Mouse (Mus musculus) ES-E14 (cell line): Measurements from ENCODE around the gene Hist1h2bj. TPM values are rescaled to one million over a fixed set of nuclear protein-coding genes. Genes with fewer than 3 reads are reported as not detected.

Experiments used
- DNase-seq: peaks from one replicate; pipeline ENCODE4 v3.0.0-alpha.2; 2013; ENCODE audit warnings: low read depth, low spot score
- H3K27ac ChIP-seq: 2 replicates; pipeline ENCODE4 v1.5.1; 2012; ENCODE audit warnings: low read depth, mild to moderate bottlenecking, low read length, moderate library complexity, mixed read lengths; ENCODE audit not compliant: poor library complexity, insufficient read depth, severe bottlenecking
- H3K36me3 ChIP-seq: 2 replicates; pipeline ENCODE4 v1.6.1; 2012; ENCODE audit warnings: mild to moderate bottlenecking, low read length, moderate library complexity, mixed read lengths; ENCODE audit not compliant: control insufficient read depth, poor library complexity, insufficient read depth, severe bottlenecking
- H3K4me1 ChIP-seq, 2 experiments: fragments of 150-350 bp in 1 of 2; sonication (generic) in 1 of 2; 2 replicates each; pipeline ENCODE4 v1.6.1; 2012; ENCODE audit warnings: low read length in 2 of 2, mild to moderate bottlenecking in 1 of 2, mixed read lengths in 1 of 2; ENCODE audit not compliant: control insufficient read depth in 2 of 2, insufficient read depth in 2 of 2, poor library complexity in 1 of 2
- H3K4me3 ChIP-seq, 2 experiments: fragments of 150-350 bp in 1 of 2; sonication (generic) in 1 of 2; 2 replicates each; pipeline ENCODE4 v1.5.1; 2012; ENCODE audit warnings: low read length in 2 of 2, low read depth in 1 of 2, mild to moderate bottlenecking in 1 of 2, mixed read lengths in 1 of 2; ENCODE audit not compliant: insufficient read depth in 1 of 2, poor library complexity in 1 of 2, severe bottlenecking in 1 of 2
- H3K9ac ChIP-seq: 2 replicates; pipeline ENCODE4 v1.6.1; 2012; ENCODE audit warnings: low read depth, mild to moderate bottlenecking, low read length, mixed read lengths; ENCODE audit not compliant: poor library complexity, insufficient read depth, severe bottlenecking
- H3K9me3 ChIP-seq: fragments of 150-350 bp; sonication (generic); 2 replicates; pipeline ENCODE4 v1.6.1; 2012; ENCODE audit warnings: low read depth, mild to moderate bottlenecking, low read length; ENCODE audit not compliant: control insufficient read depth, insufficient read depth
- CHD2 ChIP-seq: IDR thresholded peaks from 2 replicates; pipeline ENCODE4 v1.6.1; 2014; ENCODE audit warnings: mild to moderate bottlenecking, low read depth, low read length, inconsistent platforms
- HCFC1 ChIP-seq: IDR thresholded peaks from 2 replicates; pipeline ENCODE4 v1.6.1; 2012; ENCODE audit warnings: low read length, inconsistent platforms, borderline replicate concordance; ENCODE audit not compliant: insufficient read depth
- MAFK ChIP-seq: IDR thresholded peaks from 2 replicates; pipeline ENCODE4 v1.6.1; 2014; ENCODE audit warnings: mild to moderate bottlenecking, low read depth, low read length, inconsistent platforms; ENCODE audit not compliant: insufficient read depth
- ZC3H11A ChIP-seq: IDR thresholded peaks from 2 replicates; pipeline ENCODE4 v1.6.1; 2012; ENCODE audit warnings: low read depth, mild to moderate bottlenecking, inconsistent platforms, low read length, borderline replicate concordance
- ZNF384 ChIP-seq: IDR thresholded peaks from 2 replicates; pipeline ENCODE4 v1.6.1; 2012; ENCODE audit warnings: low read depth, low read length, inconsistent platforms
- in situ Hi-C, 2 experiments: fragments of 600-800 bp; cut with MboI; formaldehyde crosslinking; loops; one replicate each; pipeline ENCODE4 v1.15.1; 2025; ENCODE audit warnings: low sequenced_read_pairs in 2 of 2, inconsistent platforms in 1 of 2; ENCODE audit not compliant: unreplicated experiment in 2 of 2
- total RNA-seq: library from RNA; depleted of rRNA; stranded (reverse); fragments of 300-350 nt; gene quantifications from 2 replicates; pipeline ENCODE4 v1.2.3, GENCODE M21; 2012

The Hist1h2bj gene
- total RNA-seq, 1 experiment: 1,735 TPM

GRCm38 (mm10) chr13:22019934-22020835 is 22.8 kb upstream of the Hist1h2bj start:
- Histone ChIP-seq H3K27ac (no peak overlapping the region), H3K9ac (no peak overlapping the region), H3K9me3 (no peaks in the 10 kb centered on the region), H3K4me1 (no peaks in the 10 kb centered on the region), H3K36me3 (no peaks in the 10 kb centered on the region), H3K4me3 (peak overlapping the region; percentile 52 to 62)
- TF ChIP-seq HCFC1 (no peak), ZNF384 (no peak), MAFK (no peak), ZC3H11A (no peak), CHD2 (no peak)
- no peak for DNase-seq
- in situ Hi-C loops: loop anchor here (5.0 to 25.0 kb wide), 3 partner anchors 85 to 758 kb away; no protein-coding TSS in a partner anchor

GRCm38 (mm10) chr13:22020901-22021339 is 22.1 kb upstream of the Hist1h2bj start:
- Histone ChIP-seq H3K27ac (no peak overlapping the region), H3K9ac (no peak overlapping the region), H3K4me3 (peak overlapping the region; percentile 52 to 62), H3K36me3 (no peaks in the 10 kb centered on the region), H3K4me1 (no peaks in the 10 kb centered on the region), H3K9me3 (no peaks in the 10 kb centered on the region)
- in situ Hi-C loops: loop anchor here (5.0 to 25.0 kb wide), 3 partner anchors 86 to 759 kb away; no protein-coding TSS in a partner anchor
- no peak for DNase-seq
- no peak for TF ChIP-seq ZNF384
- TF ChIP-seq ZC3H11A: no peak
- TF ChIP-seq CHD2: no peak
- peak; percentile 89 for TF ChIP-seq MAFK

GRCm38 (mm10) chr13:22021581-22021980 is 21.4 kb upstream of the Hist1h2bj start:
- Histone ChIP-seq H3K27ac (no peak overlapping the region), H3K36me3 (no peaks in the 10 kb centered on the region), H3K9ac (peak overlapping the region; percentile 66), H3K4me3 (peak overlapping the region; percentile 52 to 59), H3K9me3 (no peaks in the 10 kb centered on the region), H3K4me1 (0 out of 4 replicates have a peak, but pooled peaks cover 0 to under 1% of the 10 kb centered on the region in 2 experiments)
- DNase-seq: no peak
- in situ Hi-C loops: loop anchor here (5.0 to 25.0 kb wide), 3 partner anchors 87 to 759 kb away; no protein-coding TSS in a partner anchor
- TF ChIP-seq ZNF384: no peak
- no peak for TF ChIP-seq ZC3H11A
- peak; percentile 63; the same call in 1 of the 2 replicates for TF ChIP-seq MAFK

GRCm38 (mm10) chr13:22022241-22022640 is 20.8 kb upstream of the Hist1h2bj start:
- DNase-seq: no peak
- H3K27ac ChIP-seq: no peak overlapping the region
- H3K4me1 ChIP-seq: 0 out of 4 replicates have a peak, but pooled peaks cover 0 to 2% of the 10 kb centered on the region in 2 experiments
- TF ChIP-seq ZC3H11A (no peak), ZNF384 (peak; percentile 91), MAFK (peak; percentile 93)
- H3K9ac ChIP-seq: peak overlapping the region; percentile 66; the same call in 1 of the 2 replicates
- H3K4me3 ChIP-seq: peak overlapping the region; percentile 52 to 59
- in situ Hi-C loops: loop anchor here (5.0 to 25.0 kb wide), 3 partner anchors 87 to 760 kb away; no protein-coding TSS in a partner anchor
- no peaks in the 10 kb centered on the region for H3K9me3 ChIP-seq
- H3K36me3 ChIP-seq: no peaks in the 10 kb centered on the region
